Mouse (Mus musculus): ENCODE measurements around the gene Sall1.

Gene Sall1

DNA sequence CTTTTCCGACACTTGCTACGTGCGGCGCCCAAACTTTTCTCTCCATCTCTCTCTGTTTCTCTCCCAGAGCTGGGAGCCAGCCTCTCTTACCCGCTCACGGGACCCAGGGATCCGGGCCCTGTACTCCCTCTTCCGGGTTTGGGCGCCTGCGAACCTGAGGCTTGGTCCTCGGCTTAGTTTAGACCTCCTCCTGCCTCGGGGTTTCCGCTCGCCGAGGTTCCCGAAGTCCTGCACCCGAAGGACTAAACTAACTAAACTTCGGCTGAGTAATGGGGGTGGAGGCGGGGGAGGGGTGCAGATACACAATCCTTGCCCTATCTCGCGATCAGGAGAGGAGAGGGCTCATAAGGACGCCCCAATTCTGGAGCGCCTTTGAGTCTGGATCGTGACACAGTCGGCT, at the start of gene Sall1:
Sall1 (minus strand) TSS at position 223 of the 400 bp plus-strand sequence.
- DNase-seq (ENCODE audit: low read depth, low spot score) = peak; percentile 67

DNA sequence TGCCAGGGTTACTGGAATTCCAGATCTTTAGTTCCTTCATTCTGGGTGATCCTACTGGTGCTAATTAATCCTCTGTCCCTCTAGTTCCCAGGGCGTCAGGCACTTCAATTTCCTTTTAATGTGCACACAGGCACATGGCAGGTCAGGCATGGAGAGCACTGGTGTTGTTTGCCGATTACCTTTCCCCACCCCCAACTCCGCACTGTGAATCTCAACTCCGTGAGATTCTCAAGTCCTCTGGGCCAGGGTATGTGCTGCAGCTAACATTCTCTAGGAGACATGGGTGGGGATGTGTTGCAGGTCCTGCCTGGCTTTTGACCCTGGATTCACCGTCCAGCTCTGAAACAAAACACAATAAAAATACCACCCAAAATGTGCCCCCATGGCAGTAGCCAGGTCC, 46.0 kb upstream of the Sall1 start:
- no peak for DNase-seq (ENCODE audit: low read depth, low spot score)

DNA sequence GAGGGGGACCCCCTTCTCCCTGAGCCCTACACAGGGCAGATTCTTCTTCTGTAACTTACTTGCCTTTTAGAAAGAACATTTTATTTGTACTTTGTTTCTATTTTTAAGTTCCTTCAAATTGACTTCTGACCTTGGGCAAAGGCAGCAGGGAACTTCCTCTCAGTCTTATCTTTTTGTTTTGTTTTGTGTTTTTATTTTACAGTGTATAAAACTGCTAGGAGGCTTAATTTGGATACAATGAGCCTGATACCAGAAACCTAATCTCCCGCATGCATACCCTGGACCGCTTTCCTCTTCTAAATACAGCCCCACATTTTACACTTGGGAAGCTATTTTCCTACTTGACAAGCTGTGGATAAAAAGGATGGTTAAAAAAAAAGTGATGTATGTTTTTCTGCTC, 35.2 kb upstream of the Sall1 start:
- no peak for DNase-seq (ENCODE audit: low read depth, low spot score)

DNA sequence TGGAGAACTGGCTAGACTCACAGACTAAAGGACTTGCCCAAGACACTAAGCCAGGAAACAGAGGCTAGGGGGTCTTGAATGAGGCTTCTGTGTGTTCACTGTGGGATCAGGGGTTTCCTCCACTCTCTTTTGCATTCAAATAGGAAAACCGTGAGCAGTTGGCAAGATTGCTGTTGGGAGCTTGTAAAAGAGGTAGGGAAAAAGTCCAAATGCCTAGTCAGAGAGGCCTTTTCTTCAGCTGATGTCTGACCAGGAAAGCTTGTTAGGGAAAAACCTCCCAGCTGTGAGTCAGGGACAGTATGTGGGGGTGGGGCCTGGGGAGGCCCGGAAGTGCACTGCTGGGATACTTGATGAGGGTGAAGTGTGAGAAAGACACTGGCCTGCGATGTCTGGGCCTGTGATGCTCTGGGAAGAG, 29.0 kb upstream of the Sall1 start:
- DNase-seq (ENCODE audit: low read depth, low spot score) = peak; percentile 78

DNA sequence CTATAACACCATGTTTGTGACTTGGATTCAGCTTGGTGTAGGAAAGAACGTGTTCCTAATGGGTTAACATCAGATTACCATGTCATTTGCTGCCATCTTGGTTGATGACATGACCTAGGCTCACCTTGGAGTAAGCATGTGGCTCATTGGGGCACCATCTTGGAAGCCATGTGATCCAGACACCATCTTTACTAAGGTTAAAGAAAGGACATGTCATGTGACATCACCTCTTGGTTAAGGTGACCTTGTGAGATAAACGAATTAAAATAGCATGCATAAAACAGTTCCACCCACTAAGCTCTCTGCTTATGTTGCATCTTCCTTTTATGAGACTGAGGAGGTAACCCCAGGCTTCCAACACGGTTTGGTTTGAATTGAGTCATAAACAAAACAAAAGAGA, 23.5 kb upstream of the Sall1 start:
- DNase-seq (ENCODE audit: low read depth, low spot score) = peak; percentile 87

DNA sequence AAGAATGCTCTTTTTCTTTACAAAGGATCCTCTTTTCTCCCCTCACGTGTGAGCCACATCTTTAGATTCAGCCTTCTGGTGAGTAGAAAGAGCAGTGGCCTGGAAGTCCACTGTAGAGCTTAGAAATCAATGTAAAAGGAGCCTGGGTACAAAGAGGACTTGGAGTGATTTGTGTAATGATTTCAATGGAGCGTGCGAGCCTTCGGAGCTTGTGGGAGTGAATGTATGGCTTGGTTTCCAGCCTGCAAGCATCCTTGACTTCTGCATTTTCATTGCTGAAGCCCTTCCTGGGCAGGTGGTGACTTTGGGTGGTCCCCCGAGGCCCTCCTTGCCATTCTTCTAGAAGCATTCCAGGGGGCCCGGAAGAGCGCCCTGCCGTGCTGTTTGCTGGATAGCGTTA, 20.1 kb upstream of the Sall1 start:
- no peak for DNase-seq (ENCODE audit: low read depth, low spot score)

DNA sequence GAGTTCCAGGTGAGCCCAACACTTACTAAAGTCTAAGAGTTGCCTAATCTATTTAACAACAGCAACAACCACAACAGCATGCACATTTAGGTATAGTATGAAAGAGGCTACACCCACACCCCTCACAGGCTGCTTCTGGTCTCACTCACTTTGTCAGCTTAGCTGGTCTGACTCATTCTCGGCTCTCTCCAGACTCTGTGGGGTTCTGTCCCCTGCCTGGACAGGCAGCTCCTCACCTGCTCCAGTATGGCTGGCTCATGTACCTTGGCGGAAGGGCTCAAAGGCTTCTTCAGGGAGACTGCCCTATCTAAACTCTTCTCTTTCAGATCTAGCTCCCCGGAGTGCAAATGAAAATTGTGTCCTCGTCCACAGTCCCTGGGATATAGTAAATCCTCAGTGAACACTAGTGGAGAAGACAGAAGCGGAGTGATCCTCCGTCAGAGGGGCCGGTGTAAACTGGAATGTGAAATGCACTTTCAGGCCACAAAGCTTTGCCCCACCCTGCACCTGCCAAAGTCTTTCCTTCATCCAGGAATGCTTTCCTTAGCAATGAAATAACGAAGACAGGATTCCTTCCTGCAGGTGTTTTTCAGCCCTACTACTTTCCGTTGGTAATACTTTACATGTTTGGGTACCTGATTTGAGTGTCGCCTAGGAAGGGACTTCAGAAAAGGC, 19.5 kb upstream of the Sall1 start:
- DNase-seq (ENCODE audit: low read depth, low spot score) = peak; percentile 83

DNA sequence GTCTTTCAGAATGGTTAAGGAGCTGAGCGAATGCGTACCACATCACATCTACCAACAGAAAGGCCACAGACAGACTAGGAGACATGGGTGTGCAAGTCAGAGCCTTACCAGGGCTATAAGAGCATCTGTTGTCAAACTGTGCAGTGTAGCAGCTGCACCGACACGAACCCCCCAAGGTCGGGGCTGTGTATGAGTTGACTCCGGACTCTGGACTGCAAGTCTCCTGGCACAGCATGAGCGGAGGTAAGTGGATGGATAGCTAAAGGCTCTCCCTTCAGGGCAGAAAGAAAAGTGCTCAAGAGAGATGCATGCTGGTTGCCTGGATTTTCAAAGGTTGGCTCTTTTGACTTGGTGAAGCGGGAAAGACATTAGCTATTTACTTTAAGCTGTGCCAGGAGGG, 16.8 kb upstream of the Sall1 start:
- no peak for DNase-seq (ENCODE audit: low read depth, low spot score)

DNA sequence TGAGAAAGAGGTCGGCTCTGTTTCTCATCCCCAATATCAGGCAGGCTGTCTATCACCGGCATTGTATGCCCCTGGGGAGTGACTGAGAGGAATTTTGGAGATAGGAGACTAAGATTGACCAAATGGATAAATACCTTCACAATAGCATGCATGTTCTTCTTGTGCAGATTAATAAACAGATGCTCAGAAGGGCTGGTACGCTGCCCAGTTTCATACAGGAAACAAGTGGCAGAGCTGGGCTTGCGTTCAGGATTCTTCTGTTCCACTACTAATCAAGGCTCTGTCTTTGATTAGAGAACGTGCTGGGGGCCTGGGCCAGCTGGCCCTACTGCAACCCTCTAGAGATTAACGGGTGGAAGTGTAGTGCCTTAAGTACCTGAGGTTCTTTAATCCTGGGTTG, 15.5 kb upstream of the Sall1 start:
- no peak for DNase-seq (ENCODE audit: low read depth, low spot score)

DNA sequence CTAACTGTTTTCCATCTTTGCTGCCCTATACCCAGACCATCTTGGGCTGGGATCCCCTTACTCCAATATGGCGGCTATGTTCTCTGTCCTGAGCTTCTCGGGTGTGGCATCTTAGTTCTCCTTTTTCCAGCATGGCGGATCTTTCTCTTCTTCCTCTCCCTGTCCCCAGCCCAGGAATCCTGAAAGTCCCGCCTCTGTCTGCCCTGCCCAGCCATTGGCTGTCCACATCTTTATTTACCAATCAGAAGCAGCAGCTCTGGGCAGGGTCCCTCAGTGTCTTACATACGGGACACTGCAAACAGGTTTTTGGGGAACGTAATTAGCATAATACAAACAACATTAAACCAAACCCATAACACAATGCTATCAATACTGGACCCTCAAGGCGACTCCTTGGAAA, 8.9 kb upstream of the Sall1 start:
- DNase-seq (ENCODE audit: low read depth, low spot score) = peak; percentile 94

DNA sequence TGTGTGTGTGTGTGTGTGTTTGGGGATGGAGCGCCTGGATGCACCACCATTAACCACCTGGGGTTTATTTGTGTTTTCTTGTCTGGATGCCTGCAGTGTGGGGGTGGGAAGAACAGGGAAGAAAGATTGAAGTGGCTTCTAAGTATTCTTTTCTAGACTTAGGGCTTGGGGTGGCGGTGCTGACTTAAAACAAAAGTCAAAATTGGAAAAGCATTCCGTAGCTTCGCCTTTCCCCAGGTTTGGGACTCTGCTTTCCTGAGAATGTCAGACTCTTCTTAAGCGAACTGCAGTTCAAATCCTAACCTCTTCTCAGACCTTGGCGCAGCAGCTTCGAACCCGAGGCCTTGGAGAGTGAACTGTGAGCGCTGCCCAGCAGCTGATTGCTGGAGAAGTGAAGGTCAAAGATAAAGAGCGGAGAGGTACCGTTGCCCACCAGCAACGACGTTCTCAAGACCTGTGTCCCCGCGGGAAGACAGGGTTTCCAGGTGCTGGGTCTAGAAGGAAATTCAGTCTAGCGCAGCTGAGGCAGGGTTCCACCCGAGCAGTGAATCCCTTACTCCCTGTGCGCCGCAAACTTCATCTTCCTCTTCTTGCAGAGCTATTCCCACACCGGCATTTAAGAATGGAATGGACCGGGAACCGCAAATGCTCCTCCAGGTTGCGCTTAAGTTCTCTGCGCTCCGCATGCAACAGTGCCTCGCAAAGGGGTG, 2.8 kb upstream of the Sall1 start:
- DNase-seq (ENCODE audit: low read depth, low spot score) = peak; percentile 78

DNA sequence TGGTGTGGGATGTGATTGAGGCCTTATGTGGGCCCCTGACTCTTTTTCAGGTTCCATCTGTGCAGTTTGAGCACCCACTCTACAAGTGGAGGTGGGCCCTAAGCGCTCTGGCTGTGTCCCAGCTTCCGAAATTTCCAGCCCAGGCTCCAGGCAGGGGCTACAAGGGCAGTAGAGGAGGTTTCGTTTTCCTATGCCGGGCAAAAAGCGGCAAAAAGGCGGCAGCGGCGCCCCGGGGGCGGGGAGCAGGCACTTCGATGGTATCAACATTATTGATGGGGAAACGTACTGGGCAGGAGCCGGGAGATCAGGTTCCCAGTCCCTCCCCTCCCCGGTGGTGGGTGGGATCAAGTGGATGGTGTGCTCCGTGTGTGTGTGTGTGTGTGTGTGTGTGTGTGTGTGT, 2.3 kb upstream of the Sall1 start:
- DNase-seq (ENCODE audit: low read depth, low spot score) = peak; percentile 81

DNA sequence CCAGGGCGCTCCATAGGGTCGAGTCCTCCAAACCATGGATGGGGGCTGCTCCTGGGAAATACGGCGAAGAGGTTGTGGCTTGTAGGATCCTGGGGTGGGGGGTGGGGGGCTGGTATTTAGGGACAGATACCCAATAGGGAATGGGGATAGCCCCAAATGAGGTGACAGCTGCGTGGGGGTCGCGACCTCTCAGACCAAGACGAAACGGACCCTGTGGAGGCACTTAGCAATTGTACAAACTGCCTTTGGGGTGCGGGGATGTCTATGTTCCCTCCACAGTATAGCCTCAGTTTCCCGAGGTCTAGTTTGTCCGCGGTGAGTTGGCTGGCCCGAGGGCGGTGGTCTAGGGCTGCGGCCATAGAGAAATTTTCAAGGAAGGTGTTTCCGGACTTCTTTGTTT, 1.8 kb upstream of the Sall1 start:
- DNase-seq (ENCODE audit: low read depth, low spot score) = no peak

DNA sequence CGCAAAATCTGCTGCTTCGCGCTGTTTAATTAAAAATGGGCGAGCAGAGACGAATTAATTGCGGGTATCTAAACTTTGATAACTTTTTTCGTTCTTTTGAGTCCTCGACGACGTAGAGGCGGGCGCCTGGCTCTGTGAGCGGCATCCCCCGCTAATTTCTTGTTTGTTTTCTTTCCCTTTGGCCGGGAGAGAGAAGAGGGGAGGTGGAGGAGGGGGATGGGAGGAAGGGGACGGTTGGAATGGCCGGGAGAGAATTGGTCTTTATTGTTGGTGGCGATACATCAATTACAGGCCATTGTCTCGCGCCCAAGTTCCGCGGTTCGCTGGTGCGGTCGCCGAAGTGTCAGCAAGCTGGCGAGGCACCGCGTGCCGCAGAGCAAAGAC, 1.2 kb upstream of the Sall1 start:
- DNase-seq (ENCODE audit: low read depth, low spot score) = peak; percentile 69

DNA sequence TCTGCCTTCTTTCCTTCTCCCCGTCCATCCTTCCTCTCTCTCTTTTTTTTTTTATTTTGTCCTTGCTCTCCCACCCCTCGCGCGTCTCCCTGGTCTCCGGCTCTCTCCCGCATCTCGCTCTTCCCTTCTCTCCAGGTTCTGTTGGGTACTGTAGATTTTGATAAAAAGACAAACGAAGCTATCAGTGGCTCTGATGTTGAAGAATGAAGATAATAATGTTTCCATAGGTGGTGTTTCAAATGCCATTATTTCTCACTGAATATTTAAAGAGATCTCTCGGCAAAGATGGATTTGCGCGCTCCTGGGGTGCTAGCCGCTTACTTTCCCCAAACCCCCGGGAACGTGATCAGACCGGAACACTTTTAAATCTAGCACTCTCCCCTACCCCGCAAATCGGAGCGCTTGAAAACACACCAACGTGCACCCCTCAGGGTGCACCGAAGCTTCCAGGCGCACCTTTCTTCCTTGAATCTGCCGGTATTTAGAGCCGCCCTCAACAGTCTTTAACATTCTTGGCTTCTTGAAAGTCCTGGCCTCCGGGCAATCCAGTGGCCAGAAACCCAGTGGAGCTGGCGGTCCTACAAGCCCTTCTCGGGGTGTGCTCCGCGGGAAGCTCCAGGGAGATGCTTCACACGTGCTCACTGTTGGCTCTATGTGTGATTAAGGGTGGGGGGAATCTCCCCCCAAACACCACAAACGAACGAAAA, 702 bp upstream of the Sall1 start:
- peak; percentile 84 for DNase-seq (ENCODE audit: low read depth, low spot score)

DNA sequence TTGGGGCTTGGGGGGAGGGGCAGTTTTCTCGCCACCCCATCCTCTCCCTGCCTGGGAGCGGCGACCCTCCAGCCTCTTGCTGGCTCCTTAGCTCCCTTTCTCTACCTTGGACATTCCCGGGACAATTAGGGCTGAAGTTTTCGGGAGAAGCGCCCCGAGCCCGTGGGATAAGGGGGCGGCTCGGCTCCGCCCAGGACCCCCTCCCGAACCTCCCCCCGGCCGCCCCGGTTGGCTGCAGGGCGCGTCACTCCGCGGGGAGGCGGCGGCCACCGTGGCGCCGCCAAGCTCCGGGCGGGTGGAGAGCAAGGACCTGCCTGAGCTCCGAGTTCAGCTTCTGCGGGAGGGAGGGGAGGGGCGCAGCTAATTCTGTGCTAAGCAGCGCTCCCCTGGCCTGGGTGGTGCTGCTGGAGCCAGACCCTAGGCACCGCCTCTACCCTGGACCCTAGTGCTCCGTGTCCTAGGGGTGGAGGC, 556 bp downstream of the Sall1 start:
- peak; percentile 90 for DNase-seq (ENCODE audit: low read depth, low spot score)

DNA sequence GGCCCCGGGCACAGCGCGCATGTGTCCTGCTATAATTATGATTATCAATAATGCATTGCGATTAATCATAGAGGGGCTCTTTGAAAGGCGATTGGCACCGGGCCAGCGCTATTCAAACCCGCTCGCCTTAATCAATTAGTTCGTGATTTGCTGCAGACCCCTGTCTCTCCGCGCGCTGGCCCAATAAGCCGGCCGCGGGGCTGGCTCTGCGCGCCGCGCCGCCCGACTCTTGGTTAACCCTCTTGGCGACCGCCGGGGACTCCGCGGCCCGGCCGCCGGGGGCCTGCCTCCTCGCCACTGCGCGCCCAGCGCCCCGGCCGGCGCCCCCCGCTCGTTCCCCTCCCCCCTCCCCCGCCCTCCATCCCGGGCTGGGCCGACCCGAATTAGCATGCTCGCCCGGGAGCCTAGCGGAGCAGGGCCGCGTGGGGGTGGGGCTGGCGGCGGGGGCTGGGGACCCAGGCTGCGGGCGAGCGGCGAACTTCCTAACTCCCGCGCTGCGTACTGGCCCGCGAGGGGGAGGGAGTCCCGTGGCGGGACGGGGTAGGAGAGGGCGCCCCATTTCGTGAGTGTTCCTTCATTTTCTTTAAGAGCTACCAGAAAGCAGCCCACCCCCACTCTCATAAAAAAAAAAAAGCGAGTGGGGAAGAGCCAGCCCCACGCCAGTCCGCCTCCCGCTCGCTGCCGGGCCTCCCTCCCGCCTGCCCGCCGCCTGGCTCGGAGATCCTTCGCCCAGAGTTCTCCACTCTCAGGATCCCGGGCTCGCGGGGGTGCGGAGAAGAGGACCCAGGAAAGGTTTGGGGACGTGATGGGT, 1.2 kb downstream of the Sall1 start:
- DNase-seq (ENCODE audit: low read depth, low spot score) = peak; percentile 89

DNA sequence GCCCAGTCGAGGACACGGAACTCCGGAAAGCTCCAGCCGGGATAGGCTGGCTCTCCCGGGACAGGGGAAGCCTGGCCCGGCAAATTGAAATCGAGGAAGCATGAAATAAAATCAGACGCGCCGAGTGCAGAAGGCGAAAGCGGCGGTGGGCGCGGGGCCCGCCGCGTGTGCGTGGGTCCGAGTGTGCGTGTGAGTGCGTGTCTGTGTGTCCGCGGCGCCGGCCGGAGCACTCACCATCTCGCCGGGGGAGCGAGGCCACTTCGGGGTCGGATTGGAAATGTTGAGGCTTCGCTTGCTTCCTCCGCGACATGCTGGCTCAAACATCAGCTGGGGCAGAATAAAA, 1.9 kb downstream of the Sall1 start:
- DNase-seq (ENCODE audit: low read depth, low spot score) = peak; percentile 47

DNA sequence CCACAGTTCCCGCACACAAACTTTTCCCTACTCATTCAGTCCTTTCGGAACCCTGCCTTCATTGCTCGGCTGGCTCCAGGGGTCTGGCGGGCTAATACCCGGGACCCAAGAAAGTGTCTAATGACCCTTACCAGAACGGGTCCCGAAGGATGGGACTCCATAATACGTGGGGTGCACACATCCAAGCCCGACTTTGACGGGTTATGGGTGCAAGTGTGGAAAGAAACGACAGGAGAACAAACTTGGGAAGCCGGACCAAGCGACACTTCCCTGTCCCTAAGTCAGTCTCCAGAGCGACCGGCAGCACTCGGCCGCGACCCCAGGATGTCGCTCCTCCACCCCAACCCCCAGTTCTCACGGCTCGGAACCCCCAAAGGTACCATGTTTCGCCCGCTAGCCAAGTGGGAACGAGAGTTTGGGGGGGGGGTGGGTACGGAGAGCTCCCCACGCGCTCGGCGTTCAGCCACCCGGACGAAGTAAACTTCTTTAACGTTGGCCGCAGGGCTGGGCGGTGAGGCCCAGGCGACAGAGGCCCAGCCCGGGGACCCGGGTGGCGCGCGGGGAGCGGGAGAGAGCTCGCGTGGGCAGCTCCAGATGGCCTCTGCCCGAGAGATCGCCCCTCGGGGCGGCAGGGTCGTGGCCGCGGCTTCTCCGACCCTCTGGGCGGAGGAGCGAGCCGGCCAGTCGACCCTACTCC, 2.4 kb downstream of the Sall1 start:
- DNase-seq (ENCODE audit: low read depth, low spot score) = peak; percentile 48

DNA sequence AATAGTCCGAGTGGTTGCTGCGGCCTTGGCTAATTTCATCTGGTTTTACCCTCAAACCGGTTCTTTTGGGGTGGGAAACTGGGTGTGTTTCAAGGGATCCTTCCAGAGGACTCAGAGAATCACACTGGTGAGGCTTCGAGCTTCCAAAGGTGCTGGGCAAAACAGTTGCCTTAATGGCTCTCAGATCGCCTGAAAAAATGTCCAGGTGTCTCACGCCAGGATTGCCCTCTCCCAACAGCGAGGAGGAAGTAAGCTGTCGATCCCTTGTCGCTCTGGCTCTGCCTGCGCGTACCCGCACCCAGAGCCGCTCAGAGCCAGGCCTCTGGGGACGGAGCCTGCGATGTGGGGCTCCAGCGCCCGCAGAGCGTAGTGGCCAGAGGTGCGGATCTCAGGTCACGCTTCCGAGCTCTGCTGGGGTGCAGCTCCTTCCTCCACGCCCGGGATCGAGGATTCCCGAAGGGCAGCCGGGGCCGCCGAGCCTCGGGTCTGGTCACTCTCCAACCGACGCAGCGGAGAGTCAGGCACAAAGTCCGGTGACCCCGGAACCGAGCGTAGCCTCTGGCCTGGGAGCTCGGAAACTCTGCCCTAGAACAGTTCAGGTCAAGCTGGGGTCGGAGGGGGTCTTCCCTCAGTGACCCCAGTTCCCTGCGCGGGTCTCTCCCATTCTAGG, 3.1 kb downstream of the Sall1 start:
- DNase-seq (ENCODE audit: low read depth, low spot score) = peak; percentile 64

DNA sequence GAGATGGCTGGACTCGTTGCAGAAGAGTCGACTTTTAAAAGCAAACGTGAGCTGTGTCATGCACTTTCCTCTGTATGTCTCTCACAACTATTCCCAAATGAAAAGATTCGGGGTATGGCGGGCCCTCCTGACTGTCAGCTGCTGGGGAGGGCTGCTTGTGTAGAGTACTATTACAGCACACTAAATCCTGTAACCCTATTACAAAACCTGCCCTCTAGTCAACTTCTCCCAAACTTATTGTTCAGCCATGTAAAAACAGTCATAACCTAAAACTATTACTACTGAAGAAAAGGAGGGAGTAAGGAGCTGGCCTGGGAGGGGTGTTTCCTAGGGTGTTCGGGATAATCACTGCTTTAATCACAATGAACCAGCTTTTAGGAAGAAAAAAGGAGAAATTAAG, 4.1 kb downstream of the Sall1 start:
- DNase-seq (ENCODE audit: low read depth, low spot score) = no peak
